Mouse (Mus musculus) lung, adult 2 months (tissue): ENCODE measurements at regions not wholly inside any gene's neighbourhood (a gene's known extent, or its start where the extent isn't known, plus 50 kb on each side); places are given as distances from the start of the nearest gene placed in this dataset.

ENCODE experiments used
- CTCF ChIP-seq: fragments of 200-500 bp; IDR thresholded peaks from 2 replicates; pipeline ENCODE4 v1.5.1; 2011; ENCODE audit warnings: mild to moderate bottlenecking, low read length, control low read depth; ENCODE audit not compliant: insufficient read depth
- POLR2A ChIP-seq: fragments of 200-500 bp; IDR thresholded peaks from 2 replicates; pipeline ENCODE4 v1.6.1; 2011; ENCODE audit warnings: low read depth, mild to moderate bottlenecking, control low read depth, low read length, borderline replicate concordance; ENCODE audit errors: extremely low read depth

- TF ChIP-seq CTCF (no peak), POLR2A (no peak)
Measured at GRCm38 (mm10) chr3:70130241-70131029, 123.0 kb downstream of the Otol1 start.
